Mouse (Mus musculus): ENCODE results near the gene Hoxc11. TPM values are rescaled to one million over a fixed set of nuclear protein-coding genes. Genes with fewer than 3 reads are reported as not detected.

The Hoxc11 gene
- total and polyA plus RNA-seq, 3 experiments, result not detected

- peak overlapping the region; percentile 83 for H3K27ac ChIP-seq (ENCODE audit: control insufficient read depth, low read depth, low read length)
- H3K4me1 ChIP-seq (ENCODE audit: control insufficient read depth in 1 of 2, insufficient read depth in 2 of 2, low read length in 2 of 2), result peaks cover 16 to 23% of the 10 kb centered on the region in 2 experiments
- peak overlapping the region; percentile 93 for H3K9ac ChIP-seq (ENCODE audit: control insufficient read depth, low read depth, low read length, poor library complexity, severe bottlenecking)
- peak overlapping the region; percentile 81 to 89 for H3K4me3 ChIP-seq (ENCODE audit: control insufficient read depth in 1 of 2, insufficient read depth in 1 of 2, low read depth in 2 of 2, low read length in 2 of 2)
- peaks cover 0 to 18% of the 10 kb centered on the region in 2 experiments; a peak in 2 of 4 replicates for H3K36me3 ChIP-seq (ENCODE audit: control insufficient read depth in 1 of 2, insufficient read depth in 2 of 2, low read length in 2 of 2)
- H3K79me2 ChIP-seq (ENCODE audit: control insufficient read depth, insufficient read depth, low read length, poor library complexity), result peaks cover 54% of the 10 kb centered on the region
- TF ChIP-seq E2F4 (IDR thresholded peaks at IDR 0.05; ENCODE audit: borderline replicate concordance, low read depth, low read length) (peak; percentile 46; the same call in 1 of the 2 replicates), TBP (IDR thresholded peaks at IDR 0.05; ENCODE audit: low read depth, low read length) (0 out of 2 replicates have a peak, but pooled peaks have one; percentile 37), ELF1 (IDR thresholded peaks at IDR 0.05; ENCODE audit: low read depth, low read length) (no peak), HCFC1 (IDR thresholded peaks at IDR 0.05; ENCODE audit: low read depth, low read length) (peak; percentile 16; the same call in 1 of the 2 replicates), MAFK (IDR thresholded peaks at IDR 0.05; ENCODE audit: borderline replicate concordance, low read depth, low read length) (no peak), UBTF (IDR thresholded peaks at IDR 0.05; ENCODE audit: borderline replicate concordance, insufficient read depth, low read depth, low read length) (0 out of 2 replicates have a peak, but pooled peaks have one; percentile 6), CHD1 (IDR thresholded peaks at IDR 0.05; ENCODE audit: low read depth, low read length) (peak; percentile 46; the same call in 1 of the 2 replicates), USF1 (IDR thresholded peaks at IDR 0.05; ENCODE audit: low read depth, low read length) (0 out of 2 replicates have a peak, but pooled peaks have one; percentile 4), EP300 (IDR thresholded peaks at IDR 0.05; ENCODE audit: low read depth in 1 of 2, low read length in 2 of 2) (peak in 1 of 2 experiments; percentile 26; a peak in 2 of 4 replicates)
- H3K9me3 ChIP-seq (replicated peaks; ENCODE audit: insufficient read depth, low read length), result no peaks in the 10 kb centered on the region
- DNase-seq (ENCODE audit: low read depth, low spot score), result peak; percentile 68
- no peaks in the 10 kb centered on the region for H3K27me3 ChIP-seq (ENCODE audit: control insufficient read depth in 1 of 2, insufficient read depth in 2 of 2, low read length in 2 of 2)
These were observed 23.3 kb downstream of the Hoxc11 start for GRCm38 (mm10) chr15:102977423-102977974.

- Histone ChIP-seq H3K4me3 (ENCODE audit: control insufficient read depth in 1 of 2, insufficient read depth in 1 of 2, low read depth in 2 of 2, low read length in 2 of 2) (peak overlapping the region; percentile 81 to 89), H3K9me3 (replicated peaks; ENCODE audit: insufficient read depth, low read length) (no peaks in the 10 kb centered on the region), H3K27me3 (ENCODE audit: control insufficient read depth in 1 of 2, insufficient read depth in 2 of 2, low read length in 2 of 2) (no peaks in the 10 kb centered on the region), H3K9ac (ENCODE audit: control insufficient read depth, low read depth, low read length, poor library complexity, severe bottlenecking) (peak overlapping the region; percentile 93), H3K27ac (ENCODE audit: control insufficient read depth, low read depth, low read length) (peak overlapping the region; percentile 83), H3K79me2 (ENCODE audit: control insufficient read depth, insufficient read depth, low read length, poor library complexity) (peaks cover 54% of the 10 kb centered on the region), H3K4me1 (ENCODE audit: control insufficient read depth in 1 of 2, insufficient read depth in 2 of 2, low read length in 2 of 2) (peaks cover 16 to 23% of the 10 kb centered on the region in 2 experiments), H3K36me3 (ENCODE audit: control insufficient read depth in 1 of 2, insufficient read depth in 2 of 2, low read length in 2 of 2) (peaks cover 0 to 18% of the 10 kb centered on the region in 2 experiments; a peak in 3 of 4 replicates)
- TF ChIP-seq HCFC1 (IDR thresholded peaks at IDR 0.05; ENCODE audit: low read depth, low read length), result peak; percentile 28; the same call in 1 of the 2 replicates
- 0 out of 2 replicates have a peak, but pooled peaks have one; percentile 10 for TF ChIP-seq ETS1 (IDR thresholded peaks at IDR 0.05; ENCODE audit: low read depth, low read length)
- TF ChIP-seq BHLHE40 (IDR thresholded peaks at IDR 0.05; ENCODE audit: borderline replicate concordance, low read depth, low read length), result no peak
- TF ChIP-seq USF2 (IDR thresholded peaks at IDR 0.05; ENCODE audit: borderline replicate concordance in 1 of 2, insufficient read depth in 1 of 2, low read depth in 1 of 2, low read length in 2 of 2), result no peak
- TF ChIP-seq CTCF (IDR thresholded peaks at IDR 0.05 in 2 of 3, conservative IDR thresholded peaks at IDR 0.05 in 1 of 3; ENCODE audit: control insufficient read depth in 1 of 3, insufficient read depth in 1 of 3, low read depth in 2 of 3, low read length in 3 of 3, poor library complexity in 1 of 3, severe bottlenecking in 1 of 3), result no peak
- peak; percentile 10; the same call in 1 of the 2 replicates for TF ChIP-seq CHD2 (IDR thresholded peaks at IDR 0.05; ENCODE audit: low read length)
- TF ChIP-seq EP300 (IDR thresholded peaks at IDR 0.05; ENCODE audit: low read depth in 1 of 2, low read length in 2 of 2), result peak in 1 of 2 experiments; percentile 1; a peak in 2 of 4 replicates
- TF ChIP-seq SMC3 (IDR thresholded peaks at IDR 0.05; ENCODE audit: low read depth, low read length), result no peak
- 0 out of 2 replicates have a peak, but pooled peaks have one; percentile 8 for TF ChIP-seq MAFK (IDR thresholded peaks at IDR 0.05; ENCODE audit: borderline replicate concordance, low read depth, low read length)
- TF ChIP-seq NELFE (IDR thresholded peaks at IDR 0.05; ENCODE audit: low read depth, low read length), result peak; percentile 29; the same call in 1 of the 2 replicates
- peak; percentile 16 for TF ChIP-seq SIN3A (IDR thresholded peaks at IDR 0.05; ENCODE audit: low read length)
- TF ChIP-seq JUND (IDR thresholded peaks at IDR 0.05; ENCODE audit: low read depth, low read length), result 0 out of 2 replicates have a peak, but pooled peaks have one; percentile 6
- TF ChIP-seq POLR2A (IDR thresholded peaks at IDR 0.05; ENCODE audit: control insufficient read depth in 1 of 2, insufficient read depth in 1 of 2, low read depth in 1 of 2, low read length in 2 of 2, poor library complexity in 1 of 2), result peak in 1 of 2 experiments; percentile 45; a peak in 2 of 4 replicates
- TF ChIP-seq RCOR1 (IDR thresholded peaks at IDR 0.05; ENCODE audit: low read depth, low read length), result no peak; the same call in 1 of the 2 replicates
- no peak for TF ChIP-seq MAZ (IDR thresholded peaks at IDR 0.05; ENCODE audit: low read depth, low read length)
- peak; percentile 95 for TF ChIP-seq TBP (IDR thresholded peaks at IDR 0.05; ENCODE audit: low read depth, low read length)
- TF ChIP-seq POLR2AphosphoS2 (IDR thresholded peaks at IDR 0.05; ENCODE audit: low read length), result no peak
- TF ChIP-seq GATA1 (IDR thresholded peaks at IDR 0.05; ENCODE audit: low read depth, low read length), result peak; percentile 40
- TF ChIP-seq TAL1 (IDR thresholded peaks at IDR 0.05; ENCODE audit: low read length), result no peak
- TF ChIP-seq UBTF (IDR thresholded peaks at IDR 0.05; ENCODE audit: borderline replicate concordance, insufficient read depth, low read depth, low read length), result peak; percentile 94; the same call in 1 of the 2 replicates
- peak; percentile 54; the same call in 1 of the 2 replicates for TF ChIP-seq MYC (IDR thresholded peaks at IDR 0.05; ENCODE audit: low read depth, low read length)
- DNase-seq (ENCODE audit: low read depth, low spot score), result peak; percentile 86
These were observed 24.6 kb downstream of the Hoxc11 start for GRCm38 (mm10) chr15:102978615-102979515.
